Comparison of ENCODE assay signal across 11 mouse cellular contexts in the genomic region with DNA sequence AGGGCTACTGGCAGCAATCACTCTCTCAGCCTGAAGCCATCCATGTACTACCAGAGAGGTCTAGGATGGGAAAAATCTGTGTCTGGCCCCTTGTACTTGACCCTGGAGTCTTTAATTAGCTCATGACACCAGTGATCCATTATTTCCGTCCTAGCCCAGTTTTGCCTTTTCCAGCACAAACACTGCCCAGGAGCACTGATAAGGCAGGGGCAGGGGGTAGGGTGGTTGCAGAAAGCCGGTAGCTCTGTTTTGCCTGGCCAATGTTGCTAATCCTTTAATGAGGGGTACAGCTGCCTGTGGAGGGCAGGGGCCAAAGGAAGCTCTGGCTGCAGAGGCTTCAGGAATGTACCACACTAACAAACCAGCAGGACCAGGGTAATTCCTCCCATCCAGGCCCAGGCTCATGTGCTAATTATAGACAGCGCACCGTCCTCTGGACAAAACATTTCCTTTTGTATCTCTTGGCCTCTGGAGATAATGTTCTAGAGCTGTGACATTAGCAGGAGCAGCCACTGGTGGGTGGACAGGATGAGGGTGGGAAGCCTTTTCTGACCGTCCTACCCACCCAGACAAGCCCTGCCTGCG.
DNase-seq lines count a peak whose midpoint lies in the region; ATAC-seq and TF ChIP-seq lines count a peak whose summit lies in the region.
"Had no signal": no experiment of that assay in that cellular context is flagged by ENCODE, and none has a peak within 500 bp of the region (broad histone marks: within the 10 kb centered on the region; RNA-seq: fewer than 3 reads in every experiment).

No protein-coding gene starts in this region.

- no peak overlapping the region for H3K9ac ChIP-seq in heart, embryonic 11.5 days (ENCODE audit: low read depth, low read length)
- no peak overlapping the region for H3K9ac ChIP-seq in kidney, embryonic 16.5 days (replicated peaks; ENCODE audit: low read length)
- no peak overlapping the region for H3K9ac ChIP-seq in lung, postnatal 0 days (replicated peaks; ENCODE audit: low read depth)
- H3K9ac ChIP-seq: forebrain, embryonic 15.5 days had no signal

- H3K36me3 ChIP-seq in heart, embryonic 11.5 days (ENCODE audit: control insufficient read depth, insufficient read depth, low read length), result no peaks in the 10 kb centered on the region
- no peaks in the 10 kb centered on the region for H3K36me3 ChIP-seq in kidney, embryonic 16.5 days (ENCODE audit: insufficient read depth, low read length)
- H3K36me3 ChIP-seq in lung, postnatal 0 days (ENCODE audit: insufficient read depth, low read length), result no peaks in the 10 kb centered on the region
- H3K36me3 ChIP-seq: forebrain, embryonic 15.5 days; hindbrain, embryonic 10.5 days had no signal

- peaks cover 2% of the 10 kb centered on the region; the same call in 1 of the 2 replicates for H3K27me3 ChIP-seq in heart, embryonic 11.5 days (ENCODE audit: control insufficient read depth, insufficient read depth, low read length)
- peaks cover 5% of the 10 kb centered on the region; the same call in 1 of the 2 replicates for H3K27me3 ChIP-seq in kidney, embryonic 16.5 days (ENCODE audit: insufficient read depth, low read length)
- no peaks in the 10 kb centered on the region for H3K27me3 ChIP-seq in lung, postnatal 0 days (replicated peaks; ENCODE audit: insufficient read depth, low read length)
- H3K27me3 ChIP-seq: forebrain, embryonic 15.5 days had no signal

- no peak overlapping the region for H3K4me3 ChIP-seq in heart, embryonic 11.5 days (ENCODE audit: low read depth, low read length)
- no peak overlapping the region for H3K4me3 ChIP-seq in kidney, embryonic 16.5 days (ENCODE audit: low read length)
- no peak overlapping the region for H3K4me3 ChIP-seq in lung, postnatal 0 days (ENCODE audit: low read depth, low read length)
- H3K4me3 ChIP-seq: forebrain, embryonic 15.5 days; hindbrain, embryonic 10.5 days had no signal

- peak; percentile 66 for DNase-seq in adrenal gland, adult 2 months
- no peak for DNase-seq in adrenal gland, postnatal 4 days (ENCODE audit: low spot score in 2 of 2)
- DNase-seq in lung, postnatal 0 days (ENCODE audit: low spot score), result peak; percentile 25
- DNase-seq in cerebellum, postnatal 36 days, result no peak
- no peak for DNase-seq in thymus, postnatal 14 days
- DNase-seq in right cerebral cortex, postnatal 14 days, result no peak

- H3K27ac ChIP-seq in heart, embryonic 11.5 days (ENCODE audit: low read depth, low read length), result peak overlapping the region; percentile 50
- peak overlapping the region; percentile 72; the same call in 1 of the 2 replicates for H3K27ac ChIP-seq in kidney, embryonic 16.5 days (ENCODE audit: low read length)
- no peak overlapping the region; the same call in 1 of the 2 replicates for H3K27ac ChIP-seq in lung, postnatal 0 days (ENCODE audit: low read length)
- H3K27ac ChIP-seq: forebrain, embryonic 15.5 days; hindbrain, embryonic 10.5 days had no signal

- no peaks in the 10 kb centered on the region for H3K9me3 ChIP-seq in heart, embryonic 11.5 days (replicated peaks; ENCODE audit: control insufficient read depth, low read length)
- H3K9me3 ChIP-seq in kidney, embryonic 16.5 days (ENCODE audit: low read length), result no peaks in the 10 kb centered on the region
- no peaks in the 10 kb centered on the region for H3K9me3 ChIP-seq in lung, postnatal 0 days (ENCODE audit: low read length)
- H3K9me3 ChIP-seq: forebrain, embryonic 15.5 days; hindbrain, embryonic 10.5 days had no signal

- TF ChIP-seq EP300 in lung, postnatal 0 days (IDR thresholded peaks at IDR 0.05), result no peak

- peaks cover 20% of the 10 kb centered on the region for H3K4me1 ChIP-seq in heart, embryonic 11.5 days (ENCODE audit: control insufficient read depth, insufficient read depth, low read length)
- peaks cover 29% of the 10 kb centered on the region for H3K4me1 ChIP-seq in kidney, embryonic 16.5 days (ENCODE audit: insufficient read depth, low read length)
- no peaks in the 10 kb centered on the region for H3K4me1 ChIP-seq in lung, postnatal 0 days (ENCODE audit: insufficient read depth, low read depth, low read length)

- TF ChIP-seq CTCF in lung, postnatal 0 days (IDR thresholded peaks at IDR 0.05), result no peak

- 0 out of 2 replicates have a peak overlapping the region, but pooled peaks have one; percentile 3 for H3K4me2 ChIP-seq in heart, embryonic 11.5 days
- no peak overlapping the region for H3K4me2 ChIP-seq in kidney, embryonic 16.5 days (replicated peaks; ENCODE audit: low read depth, low read length)
- no peak overlapping the region for H3K4me2 ChIP-seq in lung, postnatal 0 days (replicated peaks; ENCODE audit: low read depth, low read length)
- H3K4me2 ChIP-seq: forebrain, embryonic 15.5 days had no signal

- WGBS in heart, embryonic 11.5 days (ENCODE audit: insufficient replicate concordance), result 14% methylated on average over 6 of the region's 6 CpGs
- 46% methylated on average over 6 of the region's 6 CpGs for WGBS in kidney, embryonic 16.5 days
- 25% methylated on average over 6 of the region's 6 CpGs for WGBS in lung, postnatal 0 days

- peak; percentile 58 for ATAC-seq in heart, embryonic 11.5 days (replicated peaks; ENCODE audit: insufficient number of reproducible peaks, low FRiP score, low TSS enrichment)
- 0 out of 2 replicates have a peak, but pooled peaks have one; percentile 37 for ATAC-seq in kidney, embryonic 16.5 days (ENCODE audit: low FRiP score, low TSS enrichment)
- ATAC-seq in lung, postnatal 0 days, result peak; percentile 66
- ATAC-seq: forebrain, embryonic 15.5 days; midbrain, embryonic 16.5 days had no signal

Comparison
In these comparisons a context has a peak if more than half of its experiments do, and no peak if none do; other contexts are left out.
1. DNase-seq: peak in adrenal gland, adult 2 months (single experiment) and lung, postnatal 0 days (single experiment); none in adrenal gland, postnatal 4 days (0 of 2), cerebellum, postnatal 36 days (0 of 2), thymus, postnatal 14 days (single experiment) and right cerebral cortex, postnatal 14 days (single experiment).
2. Peak in every context shown above with its lines, with median percentiles within 50 percentile points of each other: ATAC-seq.